Comparison of ENCODE assay signal across 12 mouse cellular contexts in genomic region chr10:59430701-59431218, GRCm38 (mm10). TPM values are rescaled to one million over a fixed set of nuclear protein-coding genes. Genes with fewer than 3 reads are reported as not detected.
A peak's percentile ranks its signal among the peaks of the same experiment; 100 is the strongest.
DNase-seq lines count a peak whose midpoint lies in the region; ATAC-seq lines count a peak whose summit lies in the region.
"Had no signal": no experiment of that assay in that cellular context is flagged by ENCODE, and none has a peak within 500 bp of the region (broad histone marks: within the 10 kb centered on the region; RNA-seq: fewer than 3 reads in every experiment).

No protein-coding gene starts in this region.

- H3K27ac ChIP-seq in heart, embryonic 12.5 days (ENCODE audit: poor library complexity, severe bottlenecking): peak overlapping the region; percentile 31; the same call in 1 of the 2 replicates
- H3K27ac ChIP-seq in hindbrain, embryonic 14.5 days: no peak overlapping the region
- H3K27ac ChIP-seq: hindbrain, embryonic 10.5 days; stomach, embryonic 15.5 days had no signal

- peak; percentile 76 for ATAC-seq in heart, embryonic 12.5 days (ENCODE audit: insufficient number of reproducible peaks, low FRiP score)
- peak; percentile 93 for ATAC-seq in common myeloid progenitor, adult 5-6 weeks (replicated peaks; ENCODE audit: low read depth, poor library complexity, severe bottlenecking)
- peak; percentile 90 for ATAC-seq in megakaryocyte progenitor cell, adult 5-6 weeks (replicated peaks; ENCODE audit: poor library complexity)
- ATAC-seq in hindbrain, embryonic 14.5 days (ENCODE audit: low FRiP score): no peak
- ATAC-seq: midbrain, embryonic 16.5 days had no signal

- H3K4me3 ChIP-seq in heart, embryonic 12.5 days: no peak overlapping the region
- H3K4me3 ChIP-seq in hindbrain, embryonic 14.5 days (replicated peaks; ENCODE audit: low read length): no peak overlapping the region
- H3K4me3 ChIP-seq: hindbrain, embryonic 10.5 days; stomach, embryonic 15.5 days had no signal

- no peaks in the 10 kb centered on the region for H3K27me3 ChIP-seq in heart, embryonic 12.5 days (replicated peaks)
- no peaks in the 10 kb centered on the region for H3K27me3 ChIP-seq in hindbrain, embryonic 14.5 days (ENCODE audit: control insufficient read depth, insufficient read depth, low read length)
- H3K27me3 ChIP-seq: stomach, embryonic 15.5 days had no signal

- peaks cover 26% of the 10 kb centered on the region for H3K4me1 ChIP-seq in heart, embryonic 12.5 days (replicated peaks)
- H3K4me1 ChIP-seq in hindbrain, embryonic 14.5 days (replicated peaks; ENCODE audit: control insufficient read depth, insufficient read depth, low read length): no peaks in the 10 kb centered on the region
- H3K4me1 ChIP-seq: stomach, embryonic 15.5 days had no signal

- DNase-seq in heart, postnatal 10 days: no peak
- DNase-seq in CD4-positive, CD25-positive, alpha-beta regulatory T cell, adult 2 months (ENCODE audit: low read depth, low spot score): peak; percentile 52
- DNase-seq in spleen, adult 18-20 months: no peak
- DNase-seq in hindbrain, embryonic 14.5 days (ENCODE audit: low spot score): no peak
- no peak for DNase-seq in layer of hippocampus, adult 9-11 months

- H3K36me3 ChIP-seq in heart, embryonic 12.5 days: no peaks in the 10 kb centered on the region
- H3K36me3 ChIP-seq in hindbrain, embryonic 14.5 days (replicated peaks; ENCODE audit: control insufficient read depth, insufficient read depth): no peaks in the 10 kb centered on the region
- H3K36me3 ChIP-seq: hindbrain, embryonic 10.5 days; stomach, embryonic 15.5 days had no signal

- intact Hi-C loops in heart, postnatal 10 days (cut with DNase I): no loop called here

- H3K9ac ChIP-seq in heart, embryonic 12.5 days: no peak overlapping the region
- no peak overlapping the region for H3K9ac ChIP-seq in hindbrain, embryonic 14.5 days
- H3K9ac ChIP-seq: stomach, embryonic 15.5 days had no signal

- 10% methylated on average over 6 of the region's 6 CpGs for WGBS in heart, embryonic 12.5 days
- 75% methylated on average over 6 of the region's 6 CpGs for WGBS in hindbrain, embryonic 14.5 days

- H3K9me3 ChIP-seq in heart, embryonic 12.5 days (replicated peaks): no peaks in the 10 kb centered on the region
- H3K9me3 ChIP-seq in hindbrain, embryonic 14.5 days (ENCODE audit: control insufficient read depth, low read length): no peaks in the 10 kb centered on the region
- H3K9me3 ChIP-seq: hindbrain, embryonic 10.5 days; stomach, embryonic 15.5 days had no signal

- 0 out of 2 replicates have a peak overlapping the region, but pooled peaks have one; percentile 14 for H3K4me2 ChIP-seq in heart, embryonic 12.5 days
- no peak overlapping the region for H3K4me2 ChIP-seq in hindbrain, embryonic 14.5 days (replicated peaks)
- H3K4me2 ChIP-seq: stomach, embryonic 15.5 days had no signal

RNA-seq across cellular contexts. Expression of gene Oit3, which starts 10.8 kb away (rescaled TPM):
- 4.5 and 5.7 TPM in 2 replicates for polyA plus RNA-seq in heart, embryonic 12.5 days (2016; fragmentation: Nextera tagmentation; extraction: Ambion mirVana)
- under 1 TPM; 0.17 to 0.31 TPM for total RNA-seq in heart, postnatal 10 days (2021)
- 0.32 TPM in 1 of 2 replicates, not detected in the other for total RNA-seq in common myeloid progenitor, adult 5-6 weeks (2017)
- 1.0 TPM in 1 of 2 replicates, not detected in the other for total RNA-seq in megakaryocyte progenitor cell, adult 5-6 weeks (2015)
- 0.21 TPM in 1 of 2 replicates, not detected in the other for total RNA-seq in megakaryocyte progenitor cell, adult 5-6 weeks (2017)
- 0.18 and 0.27 TPM in 2 replicates for polyA plus RNA-seq in hindbrain, embryonic 14.5 days (2014; fragmentation: Nextera tagmentation; extraction: Ambion mirVana)
- polyA plus RNA-seq: midbrain, embryonic 16.5 days had no signal

RNA-seq across cellular contexts. Expression of gene Pla2g12b, which starts 27.3 kb away (rescaled TPM):
- polyA plus RNA-seq in heart, embryonic 12.5 days (2016; fragmentation: Nextera tagmentation; extraction: Ambion mirVana): 0.30 and 1.4 TPM in 2 replicates
- not detected for total RNA-seq in heart, postnatal 10 days (2021)
- total RNA-seq in common myeloid progenitor, adult 5-6 weeks (2017): not detected in 2 replicates
- total RNA-seq in megakaryocyte progenitor cell, adult 5-6 weeks (2015): not detected in 2 replicates
- total RNA-seq in megakaryocyte progenitor cell, adult 5-6 weeks (2017): not detected in 2 replicates
- not detected in 2 replicates for polyA plus RNA-seq in hindbrain, embryonic 14.5 days (2014; fragmentation: Nextera tagmentation; extraction: Ambion mirVana)
- total RNA-seq: left cerebral cortex, postnatal 14 days had no signal
- polyA plus RNA-seq: hindbrain, embryonic 10.5 days; midbrain, embryonic 16.5 days had no signal

RNA-seq across cellular contexts. Expression of gene Gm10273, which starts 35.3 kb away (rescaled TPM):
- polyA plus RNA-seq in heart, embryonic 12.5 days (2016; fragmentation: Nextera tagmentation; extraction: Ambion mirVana): 5.1 and 7.2 TPM in 2 replicates
- total RNA-seq in heart, postnatal 10 days (2021): 100 to 1,000 TPM; 125 to 130 TPM
- 53.0 and 75.4 TPM in 2 replicates for total RNA-seq in common myeloid progenitor, adult 5-6 weeks (2017)
- total RNA-seq in megakaryocyte progenitor cell, adult 5-6 weeks (2015): 67.4 and 68.7 TPM in 2 replicates
- 51.9 and 123 TPM in 2 replicates for total RNA-seq in megakaryocyte progenitor cell, adult 5-6 weeks (2017)
- 4.0 and 4.3 TPM in 2 replicates for polyA plus RNA-seq in hindbrain, embryonic 14.5 days (2014; fragmentation: Nextera tagmentation; extraction: Ambion mirVana)
